Mouse (Mus musculus) cerebellum, adult 2 months (tissue): ENCODE data around the gene Rhobtb1.

ENCODE experiments used
- CTCF ChIP-seq: fragments of 200-500 bp; IDR thresholded peaks from 2 replicates; pipeline ENCODE4 v1.5.1; 2011; ENCODE audit warnings: low read depth, mild to moderate bottlenecking, control low read depth, low read length, moderate library complexity, borderline replicate concordance; ENCODE audit not compliant: insufficient read depth
- POLR2A ChIP-seq: fragments of 200-500 bp; IDR thresholded peaks from 2 replicates; pipeline ENCODE4 v1.6.1; 2011; ENCODE audit warnings: low read length, control low read depth, borderline replicate concordance; ENCODE audit not compliant: insufficient read depth

DNA sequence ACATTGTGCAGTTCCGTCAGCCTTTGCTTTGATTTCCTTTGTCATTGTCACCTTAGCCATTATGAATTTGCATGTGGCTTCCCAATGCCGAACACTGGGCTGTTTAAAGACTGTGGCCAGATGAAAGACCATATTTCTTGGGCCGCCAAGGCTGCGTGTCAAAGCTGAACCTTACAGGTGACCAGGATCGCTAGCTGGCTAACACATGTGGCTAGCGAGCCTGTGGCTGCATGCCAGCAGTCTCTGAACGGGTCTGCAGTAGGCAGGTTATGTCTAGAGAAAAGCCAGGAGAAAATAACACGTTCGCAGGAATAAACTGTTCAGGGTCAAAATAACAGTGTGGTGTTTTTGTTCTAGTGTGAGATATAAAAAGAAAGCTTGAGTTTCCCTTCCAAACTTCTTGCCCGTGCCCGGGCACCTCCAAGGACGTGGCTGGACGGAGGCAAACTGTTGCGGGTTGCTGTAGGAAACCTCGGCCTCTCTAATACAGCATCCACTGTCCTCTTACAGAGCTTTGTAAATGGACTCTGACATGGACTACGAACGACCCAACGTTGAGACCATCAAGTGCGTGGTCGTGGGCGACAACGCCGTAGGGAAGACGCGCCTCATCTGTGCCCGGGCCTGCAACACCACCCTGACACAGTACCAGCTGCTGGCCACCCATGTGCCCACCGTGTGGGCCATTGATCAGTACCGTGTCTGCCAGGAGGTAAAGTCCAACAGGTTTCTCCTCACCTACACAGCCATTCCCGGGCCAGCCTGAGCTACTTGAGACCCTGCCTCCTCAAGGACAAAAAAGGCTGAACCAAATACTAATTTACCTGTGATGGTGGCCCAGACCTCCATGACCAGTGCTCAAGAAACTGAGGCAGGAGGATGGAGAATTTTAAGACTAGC lies 97.3 kb downstream of the Rhobtb1 start:
- TF ChIP-seq POLR2A = no peak
- TF ChIP-seq CTCF = no peak
